Mouse (Mus musculus): ENCODE measurements around the gene Cep350.
A peak's percentile ranks its signal among the peaks of the same experiment; 100 is the strongest.

Gene Cep350

GRCm38 (mm10) chr1:155973068-155973718, at the start of gene Cep350:
Gene Cep350 (minus strand): TSS chr1:155973255.
- peak; percentile 97 for DNase-seq (ENCODE audit: low read depth)

- DNase-seq (ENCODE audit: low read depth): no peak
Measured at GRCm38 (mm10) chr1:156020402-156020801, 47.3 kb upstream of the Cep350 start.

DNA sequence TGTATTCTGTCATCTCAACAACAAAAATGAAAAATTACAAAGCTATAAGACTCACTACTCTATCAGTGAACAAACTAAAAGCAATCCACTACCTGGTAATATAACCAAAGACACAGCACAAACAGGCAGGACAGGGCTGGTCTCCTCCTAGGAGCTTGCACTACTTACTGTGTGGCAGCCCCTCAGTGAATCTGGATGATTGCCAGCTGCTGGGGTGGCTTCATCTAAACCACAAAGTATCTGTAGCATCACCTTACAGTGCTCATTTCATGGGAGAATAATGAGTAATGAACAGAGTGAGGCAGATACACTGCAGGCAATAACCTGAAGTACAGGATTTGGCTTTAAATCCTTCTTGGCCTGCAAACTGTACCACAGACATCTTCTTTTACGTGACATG, 46.7 kb upstream of the Cep350 start:
- no peak for DNase-seq (ENCODE audit: low read depth)

DNA sequence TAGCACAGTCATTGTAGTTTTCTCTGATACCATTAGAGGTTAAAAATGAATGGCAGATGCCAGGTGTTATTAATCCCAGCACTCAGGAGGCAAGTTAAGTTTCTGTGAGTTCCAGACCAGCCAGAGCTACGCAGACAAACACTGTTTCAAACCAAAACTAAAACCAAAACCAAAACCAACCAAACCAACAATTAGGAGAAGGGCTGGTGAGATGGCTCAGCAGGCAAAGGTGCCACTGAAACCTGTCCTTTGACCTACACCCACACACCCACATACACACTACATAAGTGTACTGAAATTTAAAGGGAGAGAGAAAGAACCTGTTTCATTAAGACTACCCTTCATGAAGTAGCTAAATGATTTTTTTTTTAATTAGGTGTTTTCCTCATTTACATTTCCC, 35.9 kb upstream of the Cep350 start:
- no peak for DNase-seq (ENCODE audit: low read depth)

DNA sequence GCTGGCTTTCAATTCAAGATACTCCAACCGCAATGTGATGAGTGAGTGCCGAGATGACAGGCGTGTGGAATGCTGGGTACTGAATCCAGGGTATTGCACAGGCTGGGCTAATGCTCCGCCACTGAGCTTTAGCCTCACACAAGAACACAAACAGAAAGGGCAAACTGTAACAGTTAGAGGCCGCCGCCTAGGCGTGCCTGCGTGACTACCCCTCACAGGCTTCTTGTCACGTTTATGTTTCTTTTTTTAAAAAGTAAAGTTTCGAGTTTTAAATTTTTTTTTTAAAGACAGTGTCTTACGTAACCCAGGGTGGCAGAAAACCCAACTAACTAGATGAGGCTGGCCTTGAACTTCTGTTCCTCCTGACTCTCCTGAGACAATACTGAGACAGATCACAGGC, 32.9 kb upstream of the Cep350 start:
- no peak for DNase-seq (ENCODE audit: low read depth)

- DNase-seq (ENCODE audit: low read depth): no peak
Measured at GRCm38 (mm10) chr1:156003201-156003935, 30.3 kb upstream of the Cep350 start.

- DNase-seq (ENCODE audit: low read depth): no peak
Measured at GRCm38 (mm10) chr1:156002366-156002765, 29.3 kb upstream of the Cep350 start.

DNA sequence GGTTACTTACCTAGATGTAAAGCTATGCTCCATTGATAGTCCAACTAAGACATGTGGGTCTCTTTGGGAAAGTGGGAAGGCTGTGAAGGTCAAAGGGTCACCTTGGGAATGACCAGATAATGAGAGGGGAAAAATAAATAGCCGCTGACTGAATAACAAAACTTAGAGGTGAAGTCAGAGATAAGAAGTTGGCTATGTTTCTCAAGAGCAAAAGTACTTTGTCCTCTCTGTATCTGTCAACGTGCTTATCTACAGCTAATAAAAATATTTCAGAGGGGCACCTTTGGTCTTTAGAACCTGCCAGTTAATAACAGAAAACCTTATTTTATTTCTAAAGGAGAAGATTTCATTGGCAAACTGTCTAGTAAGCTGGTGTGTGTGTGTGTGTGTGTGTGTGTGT, 22.6 kb upstream of the Cep350 start:
- no peak for DNase-seq (ENCODE audit: low read depth)

DNA sequence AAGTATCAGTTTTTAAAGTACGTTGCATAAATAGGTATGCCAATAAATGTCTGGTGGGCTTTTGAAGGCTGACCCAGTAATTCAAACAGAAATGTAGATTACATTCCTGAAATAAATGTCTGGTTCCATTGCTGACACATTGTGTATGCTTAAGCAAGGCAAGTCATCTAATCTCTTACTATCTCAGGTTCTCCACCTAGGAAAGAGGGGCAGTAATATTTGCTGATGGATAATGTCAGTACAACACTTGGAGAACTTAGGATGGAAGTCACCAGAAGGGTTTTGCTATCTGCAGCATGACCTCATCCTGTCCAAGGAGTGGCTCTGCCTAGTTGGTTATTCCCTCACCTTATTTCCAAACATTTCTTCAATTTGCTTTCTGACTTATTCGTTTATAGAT, 21.5 kb upstream of the Cep350 start:
- no peak for DNase-seq (ENCODE audit: low read depth)

DNA sequence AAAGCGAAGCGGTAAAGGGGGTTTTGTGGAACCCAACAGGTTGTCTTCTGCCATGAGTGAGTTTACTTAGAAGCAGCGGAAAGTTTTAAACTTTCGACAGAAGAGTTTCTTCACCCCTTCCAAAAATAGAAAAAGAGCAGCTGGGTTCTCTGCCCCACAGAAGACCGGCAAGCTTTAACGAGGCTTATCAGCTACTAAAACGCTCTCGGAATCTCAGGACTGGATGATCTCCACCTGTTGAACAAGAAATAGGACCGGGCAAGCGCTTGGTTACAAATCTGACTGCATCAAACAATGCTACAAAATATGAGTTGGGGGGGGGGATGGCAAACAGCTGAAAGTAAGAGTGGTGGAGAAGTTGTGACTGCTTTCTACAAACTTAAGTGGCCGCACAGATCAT, 17.3 kb upstream of the Cep350 start:
- DNase-seq (ENCODE audit: low read depth): no peak

DNA sequence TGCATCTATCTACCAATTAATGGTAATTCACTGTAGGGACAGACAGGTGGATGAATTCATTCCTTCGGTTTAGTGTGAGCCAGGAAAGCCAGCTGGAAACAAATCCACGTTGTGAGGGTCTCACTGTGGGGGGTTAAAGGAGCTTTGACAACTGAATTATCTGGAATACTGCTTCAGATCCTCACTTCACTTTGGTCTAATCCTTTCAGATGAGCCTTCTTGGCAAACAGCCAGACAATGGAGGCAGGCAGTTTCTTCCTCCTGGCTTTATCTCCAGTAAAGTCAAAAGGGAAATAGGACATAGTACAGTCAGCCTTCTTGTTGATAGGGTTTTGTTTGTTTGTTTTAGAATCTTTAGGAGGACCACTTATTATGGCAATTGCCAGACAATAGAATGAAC, 16.3 kb upstream of the Cep350 start:
- no peak for DNase-seq (ENCODE audit: low read depth)

DNA sequence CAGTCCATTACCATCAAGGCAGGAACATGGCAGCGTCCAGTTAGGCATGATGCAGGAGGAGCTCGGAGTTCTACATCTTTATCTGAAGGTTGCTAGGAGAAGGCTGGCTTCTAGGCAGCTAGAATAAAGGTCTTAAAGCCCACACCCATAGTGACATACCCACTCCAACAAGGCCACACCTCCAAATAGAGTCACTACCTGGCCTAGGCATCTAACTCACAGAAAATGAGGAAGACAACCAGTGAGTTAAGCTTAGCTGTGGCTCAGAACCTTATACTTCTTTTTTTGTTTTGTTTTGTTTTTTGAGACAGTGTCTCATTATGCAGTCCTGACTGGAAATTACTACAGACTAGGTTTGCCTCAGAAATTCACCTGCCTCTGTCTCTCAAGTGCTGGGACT, 14.6 kb upstream of the Cep350 start:
- DNase-seq (ENCODE audit: low read depth): no peak

DNA sequence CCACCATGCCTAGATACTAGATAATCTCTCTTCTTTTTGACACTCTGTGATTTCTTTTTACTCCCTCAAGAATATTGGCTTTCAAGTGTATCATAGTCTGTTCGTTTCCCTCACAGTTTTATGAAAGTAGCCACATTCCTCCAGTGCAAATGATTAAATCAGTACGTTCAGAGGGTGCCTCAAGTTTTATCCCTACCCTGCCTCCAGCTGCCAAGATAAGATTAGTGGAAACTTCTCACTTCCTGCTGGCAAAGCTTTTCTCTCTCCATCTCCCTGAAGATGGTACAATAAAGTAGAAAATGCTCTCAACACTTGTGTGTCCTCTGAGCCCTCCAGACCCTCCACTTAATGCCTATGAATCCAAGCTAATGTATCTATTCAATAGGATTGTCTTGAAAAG, 1.9 kb upstream of the Cep350 start:
- DNase-seq (ENCODE audit: low read depth): no peak

DNA sequence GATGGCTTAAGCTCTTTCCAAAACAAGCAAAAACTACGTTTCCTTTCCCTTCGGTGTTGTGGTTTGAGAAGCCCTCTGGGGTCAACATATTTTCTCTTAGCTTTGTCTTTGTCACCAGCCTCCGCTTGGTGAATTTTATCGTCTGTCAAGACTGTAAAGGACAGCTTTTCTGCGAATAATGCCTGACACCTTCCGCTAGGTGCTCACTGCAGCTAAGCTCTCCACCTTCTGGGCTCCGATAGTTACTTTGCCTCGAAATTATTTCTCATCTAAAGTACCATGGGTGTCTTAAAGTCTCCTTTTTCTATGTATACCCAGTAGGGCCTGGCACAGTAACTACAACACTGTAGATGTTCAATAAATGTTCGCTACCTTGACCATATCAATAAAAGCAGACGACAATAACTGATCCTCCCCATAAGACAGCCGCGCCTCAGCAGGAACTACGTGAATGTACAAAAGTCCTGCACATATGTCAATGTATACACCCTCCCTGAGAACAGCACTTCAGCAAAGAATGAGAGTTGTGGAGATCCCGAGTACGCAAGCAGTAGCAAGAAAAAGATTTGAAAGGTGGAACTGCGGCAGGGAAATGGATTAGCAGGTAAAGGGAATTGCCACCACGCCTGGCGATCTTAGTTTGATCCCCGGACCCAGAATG, 794 bp upstream of the Cep350 start:
- DNase-seq (ENCODE audit: low read depth): no peak

DNA sequence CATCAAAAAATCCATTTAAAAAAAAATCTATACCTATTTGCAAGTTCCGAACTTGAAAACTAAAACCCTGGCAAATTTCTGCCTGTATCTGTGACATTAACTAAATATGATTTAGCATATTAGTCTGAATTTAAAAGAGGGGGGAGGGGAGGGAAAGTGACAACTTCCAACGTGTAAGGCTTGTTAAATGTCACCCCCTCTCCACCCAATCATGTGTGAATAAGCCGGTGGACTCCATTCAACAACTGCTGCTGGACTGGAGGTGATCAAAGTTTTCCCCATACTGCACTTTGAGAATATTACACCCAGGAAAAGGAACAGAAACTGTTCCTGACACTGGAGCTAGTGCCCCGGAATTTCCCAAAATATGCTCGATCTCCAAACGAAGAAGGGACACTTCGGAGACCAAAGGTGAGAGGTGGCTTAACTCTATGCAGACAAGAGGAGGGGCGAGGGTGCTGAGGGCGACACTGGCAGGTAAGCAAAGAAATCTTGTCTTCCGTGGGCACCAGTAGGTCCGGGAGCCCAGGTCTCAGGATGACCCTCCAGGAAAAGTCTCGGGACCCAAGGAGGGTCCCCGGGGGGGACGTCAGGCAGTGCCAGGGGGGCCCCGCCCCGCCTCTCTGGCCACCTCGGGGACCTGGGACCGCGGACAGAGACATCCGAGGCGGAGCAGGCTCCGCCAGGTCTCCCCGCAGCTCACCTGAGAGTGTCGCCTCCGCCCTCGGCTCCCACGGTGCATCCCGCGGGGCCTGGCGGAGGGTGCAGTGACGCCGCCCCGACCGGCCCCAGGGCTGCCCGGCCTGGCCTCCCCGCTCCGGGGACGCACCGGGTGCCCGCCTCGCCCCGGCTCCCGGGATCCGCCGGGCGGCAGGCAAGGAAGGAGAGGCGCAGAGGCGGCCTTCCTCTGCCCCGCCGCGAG, 648 bp downstream of the Cep350 start:
- peak; percentile 20 for DNase-seq (ENCODE audit: low read depth)

GRCm38 (mm10) chr1:155949170-155949569, 23.9 kb downstream of the Cep350 start:
- no peak for DNase-seq (ENCODE audit: low read depth)

DNA sequence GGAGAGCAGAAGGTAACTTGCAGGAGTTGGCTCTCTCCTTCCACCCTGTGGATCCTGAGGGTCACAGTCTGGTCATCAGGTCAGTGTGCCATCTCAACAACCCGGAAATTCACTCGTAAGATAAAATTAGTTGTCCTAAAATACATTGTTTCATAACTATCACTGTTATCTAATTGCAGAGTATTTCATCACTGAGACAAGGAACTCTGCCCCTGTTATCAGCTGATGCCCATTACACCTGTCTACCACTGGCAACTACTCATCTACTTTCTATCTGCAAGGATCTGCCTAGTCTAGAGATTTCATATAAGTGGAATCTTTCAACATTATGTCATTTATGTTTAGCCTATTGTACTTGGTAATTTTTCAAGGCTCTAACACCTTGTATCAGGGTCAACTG, 28.7 kb downstream of the Cep350 start:
- no peak for DNase-seq (ENCODE audit: low read depth)

GRCm38 (mm10) chr1:155937416-155937815, 35.6 kb downstream of the Cep350 start:
- DNase-seq (ENCODE audit: low read depth): no peak

GRCm38 (mm10) chr1:155934702-155935101, 38.4 kb downstream of the Cep350 start:
- DNase-seq (ENCODE audit: low read depth): no peak

GRCm38 (mm10) chr1:155903561-155903960, 69.5 kb downstream of the Cep350 start:
- DNase-seq (ENCODE audit: low read depth): no peak

- DNase-seq (ENCODE audit: low read depth): no peak
Measured at GRCm38 (mm10) chr1:155901348-155901747, 71.7 kb downstream of the Cep350 start.

- DNase-seq (ENCODE audit: low read depth): no peak
Measured at GRCm38 (mm10) chr1:155894382-155894781, 78.7 kb downstream of the Cep350 start.

Data from c-Kit-positive CD71-negative TER-119-negative erythroid progenitor cells, embryonic 14.5 days (primary cell).